Mouse (Mus musculus) embryonic fibroblast, embryonic 13.5 days (primary cell): ENCODE measurements at regions not wholly inside any gene's neighbourhood (a gene's known extent, or its start where the extent isn't known, plus 50 kb on each side); places are given as distances from the start of the nearest gene placed in this dataset.
A peak's percentile ranks its signal among the peaks of the same experiment; 100 is the strongest.
"Not testable (repeated sequence)": the region's sequence is repeated elsewhere in the genome, so short reads cannot be mapped to it uniquely, and the experiment has no call there.

ENCODE experiments used
- H3K27ac ChIP-seq: 2 replicates; pipeline ENCODE4 v1.5.1; 2012; ENCODE audit warnings: low read length, control low read depth, inconsistent platforms; ENCODE audit not compliant: insufficient read depth
- H3K4me1 ChIP-seq: 2 replicates; pipeline ENCODE4 v1.6.1; 2011; ENCODE audit warnings: low read length; ENCODE audit not compliant: control insufficient read depth, insufficient read depth
- H3K4me3 ChIP-seq: 2 replicates; pipeline ENCODE4 v1.5.1; 2011; ENCODE audit warnings: mild to moderate bottlenecking, control low read depth, low read length; ENCODE audit not compliant: insufficient read depth
- CTCF ChIP-seq: IDR thresholded peaks from 2 replicates; pipeline ENCODE4 v1.5.1; 2011; ENCODE audit warnings: mild to moderate bottlenecking, control low read depth, low read length, moderate library complexity, borderline replicate concordance; ENCODE audit not compliant: insufficient read depth
- POLR2A ChIP-seq: IDR thresholded peaks from 2 replicates; pipeline ENCODE4 v1.6.1; 2011; ENCODE audit warnings: low read depth, mild to moderate bottlenecking, control low read depth, low read length, moderate library complexity

DNA sequence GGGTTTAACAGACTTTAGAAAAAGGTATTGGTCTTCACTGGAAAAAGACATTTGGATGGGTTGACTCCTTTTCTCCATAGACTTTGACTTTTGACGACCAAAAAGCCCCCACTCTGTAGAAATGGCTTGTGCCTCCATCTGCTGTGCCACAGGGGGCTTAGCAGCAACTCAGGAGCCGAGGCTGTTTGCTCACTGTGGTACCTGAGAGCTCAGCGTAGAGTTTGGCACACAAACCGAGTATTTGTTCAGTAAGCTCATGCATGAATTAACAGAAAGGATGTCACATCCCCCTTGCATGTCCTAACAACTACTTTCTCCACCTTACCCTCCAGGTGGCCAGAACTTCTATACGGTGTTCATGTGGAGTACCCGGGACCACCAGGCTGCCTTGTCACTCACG lies 149.7 kb upstream of the Map1b start:
- TF ChIP-seq POLR2A (no peak), CTCF (no peak)
- no peak overlapping the region for H3K27ac ChIP-seq
- H3K4me1 ChIP-seq: no peaks in the 10 kb centered on the region
- H3K4me3 ChIP-seq: no peak overlapping the region

DNA sequence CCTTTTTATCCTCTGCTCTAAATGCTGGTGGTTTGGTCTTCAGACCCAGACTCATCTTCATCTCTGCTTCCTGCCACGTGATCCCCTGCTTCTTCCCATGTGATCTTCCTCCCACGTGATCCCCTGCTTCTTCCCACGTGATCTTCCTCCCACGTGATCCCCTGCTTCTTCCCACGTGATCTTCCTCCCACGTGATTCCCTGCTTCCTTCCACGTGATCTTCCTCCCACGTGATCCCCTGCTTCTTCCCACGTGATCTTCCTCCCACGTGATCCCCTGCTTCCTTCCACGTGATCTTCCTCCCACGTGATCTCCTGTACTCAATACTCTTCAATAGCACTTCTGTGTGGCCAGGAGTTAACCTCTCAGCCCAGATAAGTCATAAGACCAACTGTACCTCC lies 147.1 kb upstream of the Map1b start:
- H3K27ac ChIP-seq, H3K4me1 ChIP-seq, H3K4me3 ChIP-seq: not testable (repeated sequence)

DNA sequence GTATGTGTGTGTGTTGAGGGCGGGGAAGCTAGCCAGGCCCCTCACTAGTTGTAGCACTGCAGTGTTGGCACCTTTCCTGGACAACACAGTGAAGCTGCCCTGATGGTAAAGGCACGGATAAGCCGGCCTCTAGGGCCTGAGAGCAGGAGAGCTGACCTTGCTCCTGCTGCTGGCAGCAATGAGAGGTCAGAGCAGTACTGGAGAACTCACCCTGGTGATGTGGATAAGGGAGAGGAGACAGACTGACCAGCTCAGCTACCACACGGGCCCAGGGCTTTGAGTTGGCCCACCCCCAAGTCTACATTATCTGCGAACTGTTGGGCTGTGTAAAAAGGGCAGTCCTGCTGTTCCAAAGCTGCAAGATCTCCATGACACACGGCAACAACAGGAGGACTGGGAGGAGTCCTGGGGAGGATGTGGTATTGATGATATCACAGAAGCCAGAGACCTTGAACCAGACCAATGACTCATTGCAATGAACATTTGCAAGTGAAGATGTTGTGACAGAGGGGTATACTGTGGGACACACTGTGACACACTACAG lies 131.4 kb upstream of the Map1b start:
- no peak overlapping the region for H3K4me3 ChIP-seq
- no peak overlapping the region for H3K27ac ChIP-seq
- no peak for TF ChIP-seq POLR2A
- TF ChIP-seq CTCF: no peak
- no peaks in the 10 kb centered on the region for H3K4me1 ChIP-seq

DNA sequence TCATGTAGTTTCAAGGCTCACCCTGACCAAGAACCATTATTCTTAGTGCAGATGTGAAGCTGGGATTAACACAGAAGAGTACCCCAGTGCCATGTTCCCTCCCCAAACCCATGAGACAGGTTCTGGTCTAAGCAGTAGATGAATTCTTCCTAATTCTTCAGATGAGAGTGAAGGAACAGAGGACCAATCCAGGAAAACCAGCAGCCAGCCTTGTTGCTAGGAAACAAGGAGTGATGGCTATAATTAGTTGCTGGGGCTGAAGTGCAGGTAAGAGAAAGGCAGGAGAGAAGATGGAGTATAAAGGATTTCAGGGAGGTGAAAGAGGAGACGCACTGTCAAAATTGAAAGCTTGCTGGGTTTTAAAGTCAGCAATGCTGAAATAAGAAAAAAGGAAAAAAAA lies 128.4 kb upstream of the Map1b start:
- TF ChIP-seq CTCF: no peak
- TF ChIP-seq POLR2A: no peak
- H3K27ac ChIP-seq: no peak overlapping the region
- no peak overlapping the region for H3K4me3 ChIP-seq
- no peaks in the 10 kb centered on the region for H3K4me1 ChIP-seq

DNA sequence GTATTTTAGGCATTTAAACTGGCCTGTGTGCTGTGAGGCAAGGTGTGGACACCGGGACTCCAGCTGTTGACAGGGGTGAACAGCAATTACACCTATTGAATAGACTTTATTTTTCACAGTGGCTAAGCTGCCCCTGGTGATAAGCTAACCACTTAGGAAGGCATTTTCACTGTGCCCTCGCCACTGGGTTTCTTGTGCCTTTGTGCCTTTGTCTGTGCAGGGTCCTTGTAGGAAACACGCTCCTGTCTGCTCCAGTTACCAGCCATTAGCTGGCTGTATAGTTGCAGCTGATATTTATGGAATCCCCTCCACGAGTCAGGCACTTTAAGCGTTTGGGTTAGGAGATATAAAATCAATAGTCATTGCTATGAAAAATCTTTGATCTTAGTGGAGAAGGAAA lies 126.5 kb upstream of the Map1b start:
- Histone ChIP-seq H3K4me1 (no peaks in the 10 kb centered on the region), H3K27ac (no peak overlapping the region), H3K4me3 (no peak overlapping the region)
- TF ChIP-seq POLR2A (no peak), CTCF (no peak)

DNA sequence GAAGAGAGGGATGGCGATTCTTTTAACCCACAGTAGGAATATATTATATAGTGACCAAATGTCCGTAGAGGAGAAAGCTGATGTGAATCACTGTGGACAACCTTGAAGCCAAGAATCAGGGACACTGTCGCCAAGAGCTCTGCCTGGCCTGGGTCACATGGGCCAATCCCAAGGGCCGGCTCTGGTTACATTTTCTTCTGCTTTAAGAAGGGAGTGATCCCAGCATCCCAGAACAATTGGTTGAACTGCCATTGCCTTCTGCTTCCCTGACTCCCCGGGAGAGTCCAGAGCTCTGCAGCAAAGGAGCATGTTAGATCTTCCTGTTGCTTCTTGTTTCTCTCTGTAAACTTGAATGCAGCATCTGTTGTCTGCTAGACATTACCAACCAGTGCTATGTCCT lies 126.0 kb upstream of the Map1b start:
- no peak overlapping the region for H3K27ac ChIP-seq

DNA sequence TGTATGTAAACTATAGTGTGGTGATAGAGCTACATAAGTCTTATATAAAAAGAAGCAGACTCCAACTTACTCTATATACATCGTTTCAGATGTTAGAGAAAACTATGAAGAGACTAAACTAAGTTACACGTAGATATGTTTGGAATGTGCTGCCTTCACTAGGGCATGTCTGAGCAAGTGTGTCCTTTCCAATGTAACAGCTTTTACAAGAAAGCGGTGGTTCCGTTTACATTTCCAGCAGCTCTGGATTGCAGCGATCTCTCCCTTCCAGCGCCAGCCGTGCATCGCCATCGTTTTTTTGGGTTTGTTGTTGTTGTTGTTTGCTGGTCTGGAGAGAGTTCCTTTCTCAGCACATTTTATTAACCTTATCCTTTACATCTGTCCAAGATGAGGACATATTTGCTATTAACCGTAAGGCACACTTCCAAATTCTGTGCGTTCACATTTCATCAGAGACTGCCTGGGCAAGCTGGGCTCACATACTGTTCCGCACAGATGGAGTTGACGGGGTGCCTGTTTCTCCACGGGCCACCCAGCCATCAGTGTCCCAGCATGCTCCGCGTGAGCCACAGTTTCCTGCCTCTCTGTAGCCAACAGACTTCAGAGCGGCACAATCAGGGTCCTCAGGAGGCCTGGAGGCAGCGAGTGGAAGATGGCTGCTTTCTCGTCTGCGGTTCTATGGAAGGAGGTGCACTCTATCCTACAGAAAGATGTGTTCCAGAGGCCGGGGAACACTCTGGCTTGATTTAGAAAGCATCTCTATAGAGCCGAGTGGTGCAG lies 125.2 kb upstream of the Map1b start:
- Histone ChIP-seq H3K27ac (peak overlapping the region; percentile 44; the same call in 1 of the 2 replicates), H3K4me1 (no peaks in the 10 kb centered on the region), H3K4me3 (no peak overlapping the region)
- no peak for TF ChIP-seq CTCF
- no peak for TF ChIP-seq POLR2A

More for the DNA sequence above, 126.0 kb upstream of the Map1b start:
- H3K4me3 ChIP-seq: no peak overlapping the region
- no peaks in the 10 kb centered on the region for H3K4me1 ChIP-seq
- TF ChIP-seq CTCF (no peak), POLR2A (no peak)

DNA sequence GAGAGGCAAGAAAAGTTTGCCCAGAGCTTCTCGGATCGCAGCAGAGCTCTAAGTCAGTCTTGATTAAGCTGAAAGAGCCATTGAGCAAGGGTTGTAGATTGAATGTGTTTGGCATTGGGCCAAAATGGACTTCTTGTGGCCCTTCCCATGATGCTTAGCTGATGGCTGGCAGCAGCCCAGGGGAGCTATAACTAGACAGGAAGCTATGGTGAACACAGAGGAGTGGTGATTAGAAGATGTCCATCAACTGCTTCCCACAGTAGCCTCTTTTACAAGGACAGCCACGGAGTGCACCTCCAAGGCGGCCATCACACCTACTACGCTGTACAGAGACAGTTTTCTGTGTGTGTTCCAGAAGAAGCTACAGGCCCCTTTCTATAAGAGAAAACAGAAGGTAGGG lies 116.4 kb upstream of the Map1b start:
- Histone ChIP-seq H3K27ac (no peak overlapping the region), H3K4me1 (no peaks in the 10 kb centered on the region), H3K4me3 (no peak overlapping the region)
- TF ChIP-seq CTCF (no peak), POLR2A (no peak)

DNA sequence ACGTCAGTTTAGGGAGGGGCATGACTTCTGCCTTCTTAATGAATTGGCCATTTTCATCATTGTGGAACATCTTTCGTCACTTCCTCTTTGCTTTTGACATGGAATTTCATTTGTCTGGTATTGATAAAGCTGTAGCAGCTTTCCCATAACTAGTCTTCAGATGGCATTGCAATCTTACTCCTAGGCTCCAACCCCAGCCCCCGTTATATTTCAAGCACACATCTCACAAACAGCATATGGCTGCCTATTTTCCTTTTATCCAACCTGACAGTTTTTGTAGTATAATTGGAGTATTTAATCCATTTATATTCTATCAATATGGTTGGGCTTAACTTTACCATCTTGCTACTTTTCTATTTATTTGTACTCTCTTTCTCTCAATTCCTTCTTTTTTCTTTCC lies 114.5 kb upstream of the Map1b start:
- Histone ChIP-seq H3K27ac (no peak overlapping the region), H3K4me1 (no peaks in the 10 kb centered on the region), H3K4me3 (no peak overlapping the region)
- no peak for TF ChIP-seq CTCF
- no peak for TF ChIP-seq POLR2A

DNA sequence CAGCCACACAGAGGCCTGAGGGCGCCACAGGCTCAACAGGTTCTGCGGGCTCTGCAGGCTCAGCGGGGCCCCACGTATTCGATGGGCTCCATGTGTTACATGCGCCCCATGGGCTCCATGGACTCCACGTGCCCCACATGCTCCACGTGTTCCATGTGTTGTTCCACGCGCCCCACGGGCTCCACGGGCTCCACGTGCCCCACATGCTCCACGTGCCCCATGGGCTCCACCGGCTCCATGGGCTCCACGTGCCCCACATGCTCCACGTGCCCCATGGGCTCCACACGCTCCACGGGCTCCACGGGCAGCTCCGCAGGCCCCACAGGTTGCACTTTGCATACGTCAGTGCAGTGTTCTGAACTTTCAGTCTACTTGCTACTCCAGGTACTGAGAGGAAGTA lies 114.0 kb upstream of the Map1b start:
- Histone ChIP-seq H3K4me3 (no peak overlapping the region), H3K27ac (no peak overlapping the region), H3K4me1 (no peaks in the 10 kb centered on the region)
- TF ChIP-seq POLR2A (no peak), CTCF (no peak)

DNA sequence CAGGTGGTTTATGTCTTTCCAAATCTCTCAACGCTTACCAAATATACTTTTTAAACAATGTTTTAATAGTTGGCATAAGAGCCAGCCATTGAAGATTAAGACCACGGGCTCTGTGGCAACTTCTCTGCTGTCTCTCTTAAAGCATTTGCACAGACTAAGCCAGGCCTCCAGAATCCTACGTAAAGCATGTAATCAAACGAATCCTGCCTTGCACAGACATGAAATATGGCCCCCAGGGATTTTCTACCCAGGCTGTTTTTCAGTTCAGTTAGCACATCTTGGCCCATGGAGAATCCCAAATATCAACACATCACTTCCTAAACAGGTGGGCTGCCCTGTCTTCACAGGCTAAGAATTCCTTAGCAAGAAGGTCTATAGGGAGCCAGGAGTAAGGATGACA lies 108.9 kb upstream of the Map1b start:
- Histone ChIP-seq H3K4me3 (no peak overlapping the region), H3K4me1 (no peaks in the 10 kb centered on the region), H3K27ac (no peak overlapping the region)
- TF ChIP-seq POLR2A (no peak), CTCF (no peak)
